Mouse (Mus musculus) lung, postnatal 36 days (tissue): ENCODE measurements at regions not wholly inside any gene's neighbourhood (a gene's known extent, or its start where the extent isn't known, plus 50 kb on each side); places are given as distances from the start of the nearest gene placed in this dataset.

Experiments
- DNase-seq: peaks from one replicate; pipeline ENCODE4 v3.0.0; 2022; ENCODE audit warnings: mixed read lengths

- no peak for DNase-seq
Measured at GRCm38 (mm10) chr5:80484676-80485075, 535.3 kb upstream of the Adgrl3 start.

DNA sequence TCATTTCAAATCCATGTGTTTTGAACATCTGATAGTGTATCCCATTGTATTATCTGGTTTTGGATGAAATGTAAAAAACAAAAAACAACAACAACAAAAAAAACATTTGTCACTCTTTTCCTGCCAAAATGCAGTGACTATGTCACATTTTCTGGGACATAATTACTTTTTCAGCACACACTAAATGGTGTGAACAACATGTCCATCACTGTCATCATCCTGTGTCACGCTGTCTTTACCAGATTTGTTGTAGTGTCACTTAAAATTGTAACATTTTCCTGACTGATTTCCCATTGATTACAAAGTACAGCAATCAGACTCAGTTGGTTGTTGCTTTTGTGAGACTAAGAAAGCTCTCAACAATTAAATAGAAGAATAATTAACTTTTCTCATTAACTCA, 531.6 kb upstream of the Adgrl3 start:
- no peak for DNase-seq

DNA sequence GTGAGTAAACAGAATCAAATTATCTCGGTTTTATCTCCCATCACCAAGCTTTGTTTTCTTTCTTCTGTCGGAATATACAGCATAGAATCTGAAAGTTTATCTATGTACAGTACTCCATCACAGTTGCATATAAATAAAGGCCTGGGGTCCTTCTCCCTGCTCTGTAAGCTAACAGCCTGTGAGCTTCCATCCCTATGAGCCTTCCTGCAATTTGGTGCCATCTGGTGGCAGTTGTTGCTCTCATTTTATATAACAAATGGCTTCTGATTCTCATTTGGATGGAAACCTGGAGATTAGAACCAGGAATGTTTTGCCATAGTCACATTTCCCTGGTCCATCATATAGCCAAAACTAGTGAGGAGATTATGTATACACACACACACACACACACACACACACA, 511.3 kb upstream of the Adgrl3 start:
- peak; percentile 10 for DNase-seq

DNA sequence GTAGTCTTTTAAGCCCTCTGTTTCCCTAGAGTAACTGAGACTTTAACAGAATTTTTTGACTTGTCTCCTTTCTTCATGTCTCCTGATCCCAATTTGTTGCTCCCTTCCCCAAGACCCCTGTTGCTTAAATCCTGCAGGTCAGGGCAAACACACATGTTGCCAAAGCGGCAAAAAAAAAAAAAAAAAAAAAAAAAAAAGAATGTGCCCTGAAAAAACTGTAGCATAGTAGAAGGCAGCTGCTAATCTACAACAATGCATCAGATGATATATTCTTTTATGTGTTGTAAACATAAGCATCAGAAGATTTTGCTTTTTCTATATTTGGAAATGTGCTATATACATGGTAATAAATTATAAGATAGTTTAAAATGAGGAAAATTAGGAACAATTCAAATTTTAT, 479.9 kb upstream of the Adgrl3 start:
- no peak for DNase-seq

DNA sequence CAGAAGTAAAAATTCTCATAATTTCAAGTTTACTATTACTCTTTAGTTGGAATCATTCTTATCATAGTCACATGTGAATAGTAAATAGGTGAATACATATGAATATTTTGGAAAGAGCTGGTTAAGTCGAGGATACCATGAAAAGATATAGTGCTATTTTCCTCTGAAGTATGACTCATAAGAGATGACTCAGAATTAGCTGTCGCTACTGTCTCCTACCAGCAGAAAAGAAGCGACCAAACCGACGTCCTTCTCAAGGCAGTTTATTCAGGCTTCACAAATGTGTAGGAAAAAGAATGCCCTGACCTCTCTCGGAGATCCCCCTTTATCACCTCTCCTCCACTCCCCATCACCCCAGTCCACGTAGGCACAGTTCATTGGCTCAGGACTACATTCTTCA, 468.3 kb upstream of the Adgrl3 start:
- DNase-seq: no peak

DNA sequence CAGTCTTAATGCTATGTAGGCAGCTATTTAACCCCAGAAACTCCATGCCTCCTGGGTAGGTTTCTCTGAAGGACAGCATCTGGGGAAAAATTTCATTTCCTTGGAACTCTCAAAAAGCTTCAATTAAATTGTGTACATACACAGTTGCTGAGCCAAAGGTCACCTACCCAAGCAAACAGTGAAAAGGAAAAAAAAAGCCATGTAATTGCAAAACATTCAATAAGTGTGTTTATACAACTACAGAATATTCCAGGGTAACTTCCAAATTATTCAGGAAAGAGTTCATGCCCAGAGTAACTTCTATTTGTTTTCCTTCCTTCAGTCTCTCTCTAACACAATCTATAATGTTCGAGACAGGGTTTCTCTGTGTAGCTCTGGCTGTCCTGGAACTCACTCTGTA, 441.2 kb upstream of the Adgrl3 start:
- no peak for DNase-seq

DNA sequence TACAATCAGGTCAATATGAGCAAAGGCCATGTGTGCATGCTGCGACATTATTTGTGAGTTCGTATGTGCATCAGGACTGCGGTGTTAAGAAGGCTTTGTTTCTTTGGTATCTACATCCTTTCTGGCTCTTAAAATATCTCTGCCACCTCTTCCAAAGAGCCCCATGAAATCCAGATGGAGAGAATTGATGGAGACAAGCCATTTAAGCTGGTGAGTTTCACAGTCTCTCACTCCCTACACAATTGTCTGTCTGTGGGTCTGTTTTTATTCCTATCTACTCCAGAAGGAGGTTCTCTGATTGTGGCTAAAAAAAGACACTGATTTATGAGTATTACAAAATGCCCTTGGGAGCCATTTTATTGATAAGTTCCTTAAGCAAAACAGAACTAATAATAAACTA, 408.4 kb upstream of the Adgrl3 start:
- no peak for DNase-seq

GRCm38 (mm10) chr5:80627225-80627624, 392.7 kb upstream of the Adgrl3 start:
- no peak for DNase-seq

- DNase-seq: no peak
Measured at GRCm38 (mm10) chr5:80659043-80659442, 360.9 kb upstream of the Adgrl3 start.

GRCm38 (mm10) chr5:80659530-80659929, 360.4 kb upstream of the Adgrl3 start:
- DNase-seq: peak; percentile 1

GRCm38 (mm10) chr5:80670258-80670947, 349.5 kb upstream of the Adgrl3 start:
- no peak for DNase-seq

GRCm38 (mm10) chr5:80683431-80683830, 336.5 kb upstream of the Adgrl3 start:
- DNase-seq: no peak

- DNase-seq: no peak
Measured at GRCm38 (mm10) chr5:80700848-80701247, 319.1 kb upstream of the Adgrl3 start.

- DNase-seq: no peak
Measured at GRCm38 (mm10) chr5:80704732-80705131, 315.2 kb upstream of the Adgrl3 start.

DNA sequence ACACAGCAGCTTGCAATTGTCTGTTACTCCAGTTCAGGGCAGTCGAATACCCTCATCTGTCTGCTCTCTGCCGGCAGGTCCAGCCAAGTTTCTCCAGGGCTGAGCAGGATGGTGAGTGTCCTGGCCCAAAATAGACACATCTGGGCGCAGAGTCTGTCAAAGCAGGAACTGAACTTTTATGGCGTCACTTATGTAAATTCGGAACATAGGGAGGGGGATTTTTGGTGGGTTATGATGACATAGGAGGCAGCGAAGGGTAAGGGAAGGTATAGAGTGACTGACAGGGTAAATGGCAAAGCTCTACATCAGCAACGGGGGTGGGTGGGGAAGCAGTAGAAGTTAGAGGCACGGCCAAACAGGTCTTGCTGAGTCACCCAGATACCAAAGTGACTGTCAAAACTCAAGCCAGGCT, 313.3 kb upstream of the Adgrl3 start:
- DNase-seq: no peak
